Mouse (Mus musculus) 3134 (cell line): ENCODE data around the gene Ninj1.

Experiments used
- DNase-seq: peaks from one replicate; pipeline ENCODE4 v3.0.0-alpha.2; 2011; ENCODE audit warnings: low spot score; ENCODE audit not compliant: insufficient read length; ENCODE audit errors: extremely low read depth

The Ninj1 gene

DNA sequence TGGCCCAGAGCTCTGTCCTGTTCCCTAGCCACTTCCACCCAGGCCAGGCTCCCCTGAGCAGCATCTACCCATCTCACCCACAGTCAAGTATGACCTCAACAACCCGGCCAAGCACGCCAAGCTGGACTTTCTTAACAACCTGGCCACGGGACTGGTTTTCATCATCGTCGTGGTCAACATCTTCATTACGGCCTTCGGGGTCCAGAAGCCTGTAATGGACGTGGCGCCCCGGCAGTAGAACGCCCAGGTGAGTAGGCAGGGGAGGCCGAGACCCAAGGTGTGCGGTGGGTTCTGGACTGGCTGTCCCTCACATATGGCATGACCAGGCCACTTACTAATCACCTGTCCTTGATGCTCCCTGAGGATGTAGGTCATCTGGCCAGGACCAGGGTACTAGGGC, 7.5 kb downstream of the Ninj1 start:
- no peak for DNase-seq

DNA sequence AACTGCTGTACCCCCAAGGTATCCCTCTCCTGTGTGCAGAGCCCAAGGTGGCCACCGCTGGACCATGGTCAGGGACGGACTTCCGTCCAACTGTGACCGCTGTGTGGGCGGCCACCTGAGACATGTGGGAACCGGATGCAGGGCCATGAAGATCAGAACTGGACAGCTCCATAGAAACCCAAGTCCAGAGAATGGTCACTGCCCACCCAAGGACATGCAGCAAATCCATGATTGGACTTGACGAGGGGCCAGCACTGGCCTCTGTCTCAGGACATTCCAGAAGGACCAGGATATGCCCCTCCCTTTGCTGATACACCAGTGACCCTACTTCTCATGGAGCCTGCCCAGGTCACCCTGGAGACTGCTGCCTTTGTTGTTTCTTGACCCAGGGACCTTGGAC, 8.4 kb downstream of the Ninj1 start:
- DNase-seq = no peak

DNA sequence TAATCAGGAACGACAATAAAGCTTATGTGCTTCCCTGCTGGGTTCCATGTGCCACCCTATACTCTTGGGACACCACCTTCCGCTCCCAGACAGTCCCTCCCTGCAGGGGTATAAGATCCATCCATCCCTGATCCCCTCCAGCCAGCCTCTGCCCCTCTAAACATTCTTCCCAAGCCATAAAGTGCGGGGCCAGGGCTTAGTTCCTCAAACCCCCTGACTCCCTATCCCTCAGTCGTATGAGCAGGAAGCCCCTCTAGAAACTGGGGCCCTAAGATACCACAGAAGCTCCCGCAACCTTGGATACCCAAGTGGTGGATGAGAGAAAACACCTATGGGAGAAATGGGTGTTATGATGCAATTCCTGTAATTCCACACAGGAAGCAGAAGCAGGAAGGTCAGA, 8.9 kb downstream of the Ninj1 start:
- DNase-seq = no peak

DNA sequence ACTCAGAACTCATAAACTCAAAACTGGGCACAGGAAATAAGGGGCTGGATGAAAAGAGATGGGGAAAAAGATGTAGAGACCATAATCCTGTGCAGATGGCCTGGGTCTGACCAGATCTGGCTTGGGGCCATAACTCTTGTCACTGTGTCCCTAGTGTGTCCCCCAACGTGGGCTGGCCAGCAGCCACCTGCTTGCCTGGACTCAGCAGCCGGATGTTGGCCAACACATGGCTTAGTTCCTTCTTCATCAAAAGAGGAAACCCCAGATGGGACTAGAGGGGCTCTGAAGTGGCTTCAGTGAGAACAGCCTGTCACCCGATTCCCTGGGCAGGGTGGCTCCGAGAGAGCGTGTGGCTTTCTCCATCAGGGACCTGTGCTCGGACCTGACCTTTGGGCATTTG, 9.5 kb downstream of the Ninj1 start:
- DNase-seq = no peak

DNA sequence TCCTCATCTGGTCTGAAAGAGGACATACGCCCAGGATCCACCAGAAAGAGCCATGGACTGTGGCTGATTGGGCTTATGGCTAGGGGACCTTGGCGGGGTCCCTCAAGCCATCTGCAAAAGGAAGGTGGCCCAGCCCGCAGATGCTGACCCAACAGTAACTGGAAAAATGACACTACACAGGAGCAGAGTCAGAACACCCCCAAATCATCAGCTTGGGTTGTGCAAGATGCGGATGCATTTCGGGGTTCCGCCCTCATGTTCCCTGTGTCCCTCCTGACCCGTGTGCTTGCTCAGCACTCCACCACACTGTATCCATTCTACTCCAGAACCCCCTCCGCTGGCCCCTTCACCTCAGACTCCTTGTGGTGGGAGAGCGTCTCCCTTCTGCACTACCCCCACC, 11.4 kb downstream of the Ninj1 start:
- no peak for DNase-seq

DNA sequence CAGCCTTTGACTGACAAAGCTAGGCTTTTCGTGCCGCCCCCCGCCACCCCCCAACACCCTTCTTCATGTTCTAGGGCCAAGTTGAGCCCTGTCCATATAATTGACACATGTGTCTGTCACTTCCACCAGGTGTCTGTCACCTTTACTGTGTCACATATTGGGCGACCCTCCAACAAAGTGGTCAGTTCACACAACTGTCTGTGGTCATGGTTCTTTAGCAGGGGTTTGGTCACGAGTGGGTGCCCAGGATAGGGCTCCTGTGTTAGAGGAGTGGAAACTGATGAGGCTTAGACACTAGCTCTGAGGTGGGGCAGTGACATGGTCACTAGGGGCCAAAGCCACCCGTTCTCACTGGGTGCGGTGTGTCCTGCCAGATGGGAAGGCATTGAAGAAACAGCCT, 12.6 kb downstream of the Ninj1 start:
- DNase-seq = no peak

DNA sequence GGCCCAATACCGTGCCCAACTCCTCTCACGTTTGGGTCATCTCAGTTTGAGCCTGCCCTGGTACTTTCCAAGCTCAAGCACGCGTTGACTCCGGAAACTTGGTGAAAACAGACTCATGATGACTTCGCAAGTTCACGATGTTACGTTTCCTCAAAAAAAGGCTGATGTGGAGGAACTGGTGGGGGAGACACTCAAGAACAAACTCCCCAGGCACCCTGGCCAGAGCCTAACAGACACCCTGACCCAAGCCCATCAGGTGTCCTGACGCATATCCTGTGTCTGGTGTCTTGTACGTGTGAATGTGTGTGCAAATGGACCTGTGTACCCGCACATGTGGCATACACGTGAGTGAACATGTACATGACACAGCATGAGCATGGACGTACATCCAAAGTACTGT, 13.4 kb downstream of the Ninj1 start:
- DNase-seq = no peak

DNA sequence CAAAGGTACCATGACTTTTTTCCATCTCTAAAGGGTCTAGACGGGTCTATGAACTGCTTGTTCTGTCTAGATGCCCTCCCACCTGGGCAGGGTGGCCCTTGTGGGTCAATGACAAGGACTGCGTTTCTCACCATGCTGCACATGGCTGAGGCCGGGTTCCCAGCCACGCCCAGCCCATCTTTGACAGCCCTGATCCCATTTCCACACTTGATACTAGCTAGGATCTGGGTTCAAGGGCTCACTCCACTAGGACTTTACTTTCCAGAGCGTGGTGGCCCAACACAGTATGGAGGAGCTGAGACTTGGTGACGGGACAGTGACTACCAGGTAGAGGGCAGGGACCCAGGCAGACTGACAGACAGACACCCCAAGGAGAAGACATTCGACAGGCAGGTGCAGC, 15.3 kb downstream of the Ninj1 start:
- no peak for DNase-seq

DNA sequence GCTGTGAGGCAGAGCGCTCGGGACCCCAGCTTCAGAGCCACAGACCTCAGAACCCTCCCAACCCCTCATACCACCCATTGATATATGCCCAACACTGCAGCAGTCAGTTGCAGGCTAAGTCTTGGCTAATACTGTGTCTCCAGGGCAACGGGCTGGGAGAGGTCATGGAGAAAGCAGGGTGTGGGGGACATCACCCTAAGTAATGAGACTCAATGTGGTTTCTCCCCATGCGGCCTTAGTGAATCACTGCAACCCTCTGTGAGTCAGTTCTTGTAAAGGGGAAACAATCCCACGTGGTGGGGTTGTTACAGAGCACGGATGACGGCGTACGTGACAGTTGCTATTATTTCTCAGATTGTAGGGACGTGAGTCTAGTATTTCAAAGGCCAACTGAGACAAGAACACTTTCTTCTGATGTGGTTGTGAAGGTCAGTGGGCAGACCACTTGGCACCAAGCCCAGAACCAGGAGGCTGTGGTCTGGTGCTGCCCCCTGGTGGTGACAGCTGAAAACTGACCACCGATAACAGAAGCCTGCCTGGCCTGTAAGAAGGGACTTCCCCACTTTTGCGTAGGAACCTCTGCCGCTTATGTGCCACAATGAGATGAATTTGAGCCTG, 18.2 kb downstream of the Ninj1 start:
- DNase-seq = peak; percentile 83

DNA sequence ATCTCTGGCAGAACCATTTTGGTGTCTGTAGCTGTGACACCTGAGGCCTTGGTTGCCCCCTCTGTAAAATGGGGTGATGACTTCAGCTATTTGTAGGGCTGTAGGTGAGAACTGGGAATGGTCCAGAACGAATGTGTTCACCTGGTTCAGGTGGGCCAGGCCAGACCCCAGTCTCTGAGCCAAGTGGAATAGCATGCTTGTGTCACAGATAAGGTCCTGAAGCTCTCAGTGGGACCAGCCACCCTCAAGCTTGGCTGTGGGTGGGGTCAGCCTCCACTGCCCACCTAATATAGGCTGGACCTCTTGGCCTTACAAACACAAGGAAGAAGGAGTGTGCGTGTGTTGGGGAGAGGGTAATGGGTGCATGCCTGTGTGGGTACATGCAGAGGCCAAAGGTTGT, 19.1 kb downstream of the Ninj1 start:
- DNase-seq = no peak

DNA sequence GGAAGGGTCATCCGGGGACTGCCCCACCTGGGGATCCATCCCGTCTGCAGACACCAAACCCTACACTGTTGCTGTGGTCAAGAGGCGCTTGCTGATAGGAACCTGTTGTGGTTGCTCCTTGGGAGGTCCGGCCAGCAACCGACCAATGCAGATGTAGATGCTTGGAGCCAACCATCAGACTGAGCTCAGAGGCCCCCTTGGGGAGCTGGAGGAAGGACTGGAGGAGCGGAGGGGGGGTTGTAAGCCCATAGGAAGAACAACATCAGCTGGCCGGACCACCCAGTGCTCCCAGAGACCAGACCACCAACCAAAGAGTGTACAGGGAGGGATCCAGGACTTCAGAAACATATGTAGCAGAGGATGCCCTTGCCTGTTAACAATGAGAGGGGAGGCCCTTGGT, 22.0 kb downstream of the Ninj1 start:
- DNase-seq = no peak

DNA sequence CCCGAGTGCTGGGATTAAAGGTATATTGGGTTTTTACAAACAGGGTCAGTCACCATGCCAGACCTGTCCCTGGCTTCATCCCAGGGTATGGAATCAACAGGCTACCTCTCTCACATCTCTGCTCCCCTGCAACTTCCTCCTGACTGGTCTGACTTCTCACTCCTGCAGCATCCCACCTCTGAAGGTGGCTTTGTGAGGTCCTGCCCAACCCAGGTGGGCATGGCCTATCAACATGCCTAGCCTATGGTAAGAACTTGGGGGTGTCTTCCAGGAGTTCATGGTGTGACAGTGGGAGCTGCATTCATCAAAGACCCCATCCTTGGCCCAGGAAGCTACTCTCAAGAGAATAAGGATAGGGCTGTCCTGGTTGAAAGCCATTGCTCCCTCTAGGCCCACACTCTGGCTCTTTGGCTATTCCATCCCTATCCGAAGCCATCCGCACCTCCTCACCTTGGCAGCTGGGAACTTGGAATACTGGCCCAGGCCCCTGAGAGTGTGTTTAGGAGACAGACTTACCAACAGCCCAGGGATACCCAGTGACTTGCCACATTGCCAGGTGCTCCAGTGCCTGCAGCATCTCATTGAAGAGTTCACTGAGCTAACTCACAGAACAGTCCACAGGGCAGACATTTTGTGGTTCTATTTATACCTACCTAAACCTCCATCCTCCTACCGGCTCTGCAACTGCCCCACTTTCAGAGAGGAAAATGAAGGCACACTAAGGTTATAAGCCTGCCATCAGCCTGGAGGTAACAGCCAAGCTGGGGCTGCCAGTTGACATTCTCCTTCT, 25.6 kb downstream of the Ninj1 start:
- no peak for DNase-seq

DNA sequence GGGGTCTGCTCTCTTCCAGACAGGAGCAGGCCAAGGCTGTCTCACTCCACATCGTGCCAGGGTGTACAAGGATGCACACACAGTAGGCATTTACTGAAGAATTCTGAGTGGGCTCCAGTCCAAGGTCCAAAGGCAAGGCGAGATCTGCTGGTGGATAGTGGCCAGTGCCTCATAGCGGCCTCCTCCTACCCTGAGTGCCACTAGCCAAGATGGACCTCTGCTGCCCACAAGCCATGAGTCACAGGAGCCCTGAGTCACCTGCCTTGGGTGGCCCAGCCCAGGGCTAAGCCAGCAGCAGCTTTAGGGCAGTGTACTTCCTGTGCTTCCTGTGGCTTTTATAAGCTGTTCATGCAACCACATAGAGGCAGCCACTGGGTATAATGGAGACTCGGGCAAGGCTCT, 26.2 kb downstream of the Ninj1 start:
- DNase-seq = peak; percentile 92

DNA sequence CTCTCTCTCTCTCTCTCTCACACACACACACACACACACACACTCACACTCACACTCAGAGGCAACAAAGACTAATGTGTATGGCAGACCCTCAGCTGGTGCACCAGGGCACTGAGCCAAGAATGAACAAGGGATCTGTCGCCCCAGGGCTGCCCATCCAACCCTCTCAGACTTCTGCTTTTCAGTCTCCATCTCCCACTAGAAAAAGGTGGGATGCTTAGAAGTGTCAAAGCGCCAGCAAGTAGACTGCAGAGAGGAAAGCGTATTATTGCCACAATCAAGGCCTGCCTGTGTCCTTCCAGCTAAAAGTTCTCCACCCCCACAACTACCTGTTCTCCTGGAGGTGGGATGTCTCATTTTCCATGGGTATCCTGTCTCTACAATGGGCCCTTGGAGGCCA, 27.2 kb downstream of the Ninj1 start:
- DNase-seq = no peak

DNA sequence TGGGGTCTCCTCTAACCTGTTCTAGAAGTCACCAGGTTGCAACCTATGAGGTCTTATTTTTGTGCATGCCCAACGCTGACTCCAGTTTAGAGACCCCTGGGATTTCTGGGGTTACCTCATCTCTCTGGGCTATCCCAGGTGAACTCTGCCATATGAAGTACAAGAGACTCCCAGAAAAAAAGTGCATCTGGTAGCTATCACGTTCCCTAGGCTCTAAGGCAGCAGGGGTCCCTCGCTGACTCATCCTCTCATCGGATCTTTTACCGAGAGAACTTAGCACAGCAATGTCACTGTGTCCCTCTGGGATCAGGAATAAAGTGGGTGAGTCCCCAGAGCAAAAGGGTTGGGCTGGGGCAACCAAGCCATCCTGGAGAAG, 27.8 kb downstream of the Ninj1 start:
- DNase-seq = no peak

DNA sequence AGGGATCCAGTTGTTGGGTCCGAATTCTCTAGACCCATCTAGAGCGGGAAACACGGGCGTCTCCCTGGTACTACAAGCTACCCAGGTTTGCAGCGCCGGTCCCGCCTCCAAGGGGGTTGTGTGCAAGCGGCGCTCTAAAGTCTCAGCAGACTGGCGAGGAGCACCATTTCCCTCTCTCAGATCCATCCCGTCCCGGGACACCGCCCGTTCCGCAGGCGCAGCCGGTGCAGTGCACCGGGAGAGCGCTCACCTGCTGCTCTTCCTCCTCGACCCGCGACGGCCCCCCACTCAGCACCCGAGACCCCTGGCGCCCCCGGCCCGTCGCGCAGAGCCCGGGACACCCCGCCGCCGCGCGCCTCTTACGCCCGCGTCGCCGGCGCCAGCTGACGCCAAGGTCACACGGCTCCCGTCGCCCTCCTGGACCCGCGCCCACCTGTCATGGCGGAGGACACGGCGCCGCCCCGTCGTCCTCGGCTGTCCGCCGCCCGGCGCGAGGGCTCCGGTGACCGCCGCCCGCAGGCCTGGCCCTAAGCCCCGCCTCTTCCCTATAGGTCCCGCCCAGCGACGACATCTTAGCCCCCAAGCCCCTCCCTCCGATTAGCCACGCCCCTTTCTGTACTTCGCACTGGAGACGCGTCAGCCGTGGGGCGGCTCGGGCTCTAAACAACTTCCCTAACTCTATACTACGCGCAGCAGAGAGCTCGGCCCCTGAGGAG, 28.4 kb downstream of the Ninj1 start, which contains the start of gene Card19:
Gene Card19, minus strand, starts transcription at position 534 of the 716 bp plus-strand sequence.
- DNase-seq = peak; percentile 91

DNA sequence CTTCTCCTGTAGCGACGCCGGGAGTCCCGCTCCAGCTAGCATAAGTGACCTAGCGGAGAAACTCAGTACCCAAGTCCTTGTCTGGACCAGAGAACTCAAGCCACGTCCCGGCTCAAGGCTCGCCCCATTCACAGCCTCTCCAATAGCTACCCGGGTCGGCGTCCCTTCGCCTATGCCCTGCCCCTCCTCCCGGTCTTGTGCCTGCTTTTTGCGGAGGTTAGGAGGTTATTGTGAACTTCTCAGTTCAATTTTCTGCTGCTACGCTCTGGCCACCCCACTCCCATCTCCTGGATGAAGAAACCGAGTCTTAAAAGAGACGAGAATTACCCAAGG, 28.9 kb downstream of the Ninj1 start:
- DNase-seq = no peak

DNA sequence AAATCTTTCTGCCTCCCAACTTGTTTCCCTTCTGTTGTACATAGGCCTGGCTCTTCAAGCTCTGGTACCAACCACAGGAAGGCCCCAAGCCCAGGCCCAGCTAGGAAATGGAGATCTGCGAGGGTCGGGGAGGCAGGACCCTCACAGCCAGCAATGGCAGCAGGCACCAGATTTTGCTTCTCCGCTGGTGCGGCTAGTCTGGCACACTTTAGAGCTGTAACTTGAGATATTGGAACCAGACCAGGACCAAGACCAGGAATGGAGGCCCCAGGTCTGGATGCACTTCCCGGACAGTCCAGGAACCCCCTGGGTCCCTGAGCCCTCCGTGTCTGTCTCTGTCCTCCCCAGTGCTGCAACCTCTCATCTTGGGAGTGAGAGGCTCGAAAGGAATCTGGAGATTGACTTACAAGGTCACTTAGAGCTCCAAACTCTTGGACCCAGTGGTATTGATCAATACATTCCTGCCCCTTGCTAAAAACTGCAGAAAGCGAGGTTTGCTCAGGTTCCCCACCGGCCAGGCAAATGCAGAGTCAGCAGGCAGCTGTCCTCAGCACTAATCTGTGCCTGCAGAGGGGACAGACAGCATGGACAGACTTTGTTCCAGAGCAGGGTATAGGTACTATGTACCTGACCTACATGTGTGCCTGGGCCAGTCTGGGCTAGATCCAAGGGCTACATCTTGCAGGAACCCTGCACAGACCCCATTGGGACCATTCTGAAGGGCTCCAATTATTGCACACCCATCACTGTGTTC, 29.7 kb downstream of the Ninj1 start:
- peak; percentile 39 for DNase-seq

DNA sequence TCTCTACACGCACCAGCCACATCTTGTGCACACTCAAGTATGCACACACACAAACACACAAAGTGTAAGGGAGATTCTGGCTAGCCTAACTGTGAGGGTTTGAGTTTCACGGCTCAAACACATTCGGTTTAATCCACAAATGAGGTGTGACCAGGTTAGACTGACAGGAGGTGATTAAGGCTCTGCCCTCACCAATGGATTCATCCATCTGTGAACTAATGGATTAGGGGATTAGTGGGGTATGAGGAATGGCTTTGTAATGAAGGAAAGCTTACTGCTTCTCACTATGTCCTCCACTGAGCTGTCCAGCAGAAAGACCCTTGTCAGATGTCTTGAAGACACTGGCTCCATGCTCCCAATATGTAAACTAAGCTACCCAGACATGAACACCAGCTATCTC, 31.4 kb downstream of the Ninj1 start:
- no peak for DNase-seq

DNA sequence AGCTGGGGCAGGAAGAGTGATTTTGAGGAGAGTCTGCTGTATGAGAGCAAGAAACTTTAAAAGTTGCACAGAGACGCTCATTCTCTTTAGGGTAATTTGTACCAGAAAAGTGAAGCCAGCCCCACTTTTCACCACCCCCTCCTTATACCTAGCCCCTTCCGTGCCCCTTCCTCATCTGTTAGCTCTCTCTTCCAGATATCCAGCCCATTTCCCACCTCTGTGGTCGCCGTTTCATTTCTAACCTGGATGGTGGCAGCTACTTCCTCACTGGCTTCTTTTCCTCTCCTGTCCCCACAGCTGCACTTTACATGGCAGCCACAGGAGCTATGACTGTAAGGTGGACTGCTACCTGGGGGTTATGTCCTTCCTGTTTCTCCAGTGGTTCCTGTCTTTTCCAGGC, 32.1 kb downstream of the Ninj1 start:
- DNase-seq = no peak

DNA sequence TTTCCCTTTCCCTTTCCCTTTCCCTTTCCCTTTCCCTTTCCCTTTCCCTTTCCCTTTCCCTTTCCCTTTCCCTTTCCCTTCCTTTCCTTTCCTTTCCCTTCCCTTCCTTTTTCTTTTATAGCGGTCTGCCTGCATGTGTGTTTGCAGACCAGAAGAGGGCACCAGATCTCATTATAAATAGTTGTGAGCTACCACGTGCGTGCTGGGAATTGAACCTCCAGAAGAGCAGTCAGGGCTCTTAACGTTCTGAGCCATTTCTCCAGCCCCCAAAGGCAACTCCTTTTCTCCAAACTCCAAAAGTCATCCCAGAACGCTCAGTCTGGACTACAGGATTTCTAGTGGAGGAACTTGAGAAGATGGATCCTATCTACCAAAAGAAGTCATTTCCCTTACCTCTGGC, 33.6 kb downstream of the Ninj1 start:
- no peak for DNase-seq
